Mouse (Mus musculus) heart, embryonic 13.5 days (tissue): ENCODE measurements around the gene Ltv1. TPM values are rescaled to one million over a fixed set of nuclear protein-coding genes. Genes with fewer than 3 reads are reported as not detected.

Experiments used
- ATAC-seq: fragments of 200-750 bp; cut with Nextera tagmentation; 2 replicates; pipeline ENCODE4 v1.8.0; 2017; ENCODE audit warnings: moderate TSS enrichment; ENCODE audit not compliant: insufficient number of reproducible peaks, low FRiP score, low TSS enrichment; ENCODE audit errors: extremely low read depth
- H3K27ac ChIP-seq: fragments of 300-500 bp; sonication (generic); replicated peaks from 2 replicates; pipeline ENCODE4 v1.5.1; 2015; ENCODE audit warnings: moderate library complexity, mild to moderate bottlenecking, inconsistent platforms
- H3K27me3 ChIP-seq: fragments of 300-500 bp; sonication (generic); replicated peaks from 2 replicates; pipeline ENCODE4 v1.6.1; 2015; ENCODE audit warnings: mild to moderate bottlenecking, inconsistent platforms
- H3K36me3 ChIP-seq: fragments of 300-500 bp; sonication (generic); 2 replicates; pipeline ENCODE4 v1.6.1; 2015; ENCODE audit warnings: mild to moderate bottlenecking, inconsistent platforms
- H3K4me1 ChIP-seq: fragments of 300-500 bp; sonication (generic); 2 replicates; pipeline ENCODE4 v1.6.1; 2015; ENCODE audit warnings: inconsistent platforms
- H3K4me2 ChIP-seq: fragments of 300-500 bp; sonication (generic); 2 replicates; pipeline ENCODE4 v1.6.1; 2015; ENCODE audit warnings: inconsistent platforms, mild to moderate bottlenecking, moderate library complexity
- H3K4me3 ChIP-seq: fragments of 300-500 bp; sonication (generic); 2 replicates; pipeline ENCODE4 v1.5.1; 2015; ENCODE audit warnings: moderate library complexity, mild to moderate bottlenecking, inconsistent platforms
- H3K9ac ChIP-seq: fragments of 300-500 bp; sonication (generic); 2 replicates; pipeline ENCODE4 v1.6.1; 2015; ENCODE audit warnings: inconsistent platforms, mild to moderate bottlenecking, moderate library complexity
- H3K9me3 ChIP-seq: fragments of 300-500 bp; sonication (generic); 2 replicates; pipeline ENCODE4 v1.6.1; 2016; ENCODE audit warnings: inconsistent platforms
- WGBS: fragments of 180-500 bp; shearing (Covaris S2); methylation state at CpG from one replicate; pipeline ENCODE4 v1.1.7; 2015; ENCODE audit warnings: mixed read lengths; 5-methylcytosine and 5-hydroxymethylcytosine counted together
- polyA plus RNA-seq: library from polyadenylated mRNA; unstranded; fragments of >200 nt; fragmentation: Nextera tagmentation; extraction: Ambion mirVana; gene quantifications from 2 replicates; pipeline ENCODE4 v1.2.1, GENCODE M21; 2015

The Ltv1 gene
- polyA plus RNA-seq, 1 experiment from 2014 or later: 47.9 TPM

DNA sequence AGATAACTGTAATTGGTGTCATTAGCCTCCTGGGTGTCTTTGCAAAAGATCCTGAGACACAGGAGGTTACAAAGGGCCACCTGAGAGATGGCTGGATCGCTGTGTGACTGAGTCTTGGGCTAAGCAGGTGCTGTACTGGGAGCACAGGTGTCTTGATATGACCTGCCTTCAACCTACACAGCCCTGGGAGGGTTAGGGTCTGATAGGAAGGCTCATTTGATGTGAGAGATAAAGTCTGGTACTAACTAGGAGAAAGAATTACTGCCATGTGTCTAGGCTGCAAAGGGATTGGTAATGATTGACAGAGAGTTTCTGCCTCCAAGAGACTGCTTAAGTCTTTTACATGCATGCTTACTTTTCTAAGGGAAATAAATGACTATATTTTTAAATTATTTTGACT is 27.1 kb upstream of the Ltv1 start:
- Histone ChIP-seq H3K4me2 (no peak overlapping the region), H3K27ac (no peak overlapping the region), H3K4me1 (0 out of 2 replicates have a peak, but pooled peaks cover 7% of the 10 kb centered on the region), H3K36me3 (peaks cover 70% of the 10 kb centered on the region), H3K9me3 (no peaks in the 10 kb centered on the region), H3K9ac (no peak overlapping the region), H3K4me3 (no peak overlapping the region), H3K27me3 (no peaks in the 10 kb centered on the region)
- no peak for ATAC-seq
- 67% methylated on average over 1 of the region's 1 CpGs for WGBS

DNA sequence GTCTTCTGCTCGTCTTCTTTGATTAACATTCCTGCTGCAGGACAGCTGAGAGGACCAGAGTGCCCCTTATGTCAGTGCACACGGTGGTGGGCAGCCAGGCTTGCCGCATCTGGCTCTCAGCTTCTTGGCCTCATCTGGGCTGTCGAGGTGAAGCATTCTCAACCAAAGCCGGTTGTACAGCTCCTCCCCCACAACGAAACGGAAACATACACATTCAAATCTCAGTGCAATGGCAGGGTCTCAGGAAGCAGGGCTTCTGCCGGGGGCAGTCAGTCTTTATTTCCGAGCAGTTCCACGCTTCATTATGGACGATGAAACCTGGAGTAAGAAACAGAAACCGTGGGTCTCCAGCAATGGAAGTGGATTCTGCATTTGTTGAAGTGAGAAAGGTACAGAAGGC is 21.0 kb upstream of the Ltv1 start:
- ATAC-seq: no peak
- Histone ChIP-seq H3K27ac (peak overlapping the region; percentile 76), H3K4me2 (peak overlapping the region; percentile 54), H3K36me3 (peaks cover 30% of the 10 kb centered on the region), H3K4me1 (peaks cover 61% of the 10 kb centered on the region), H3K9ac (peak overlapping the region; percentile 51; the same call in 1 of the 2 replicates), H3K27me3 (no peaks in the 10 kb centered on the region), H3K9me3 (no peaks in the 10 kb centered on the region), H3K4me3 (peak overlapping the region; percentile 16; the same call in 1 of the 2 replicates)
- 35% methylated on average over 12 of the region's 12 CpGs for WGBS

DNA sequence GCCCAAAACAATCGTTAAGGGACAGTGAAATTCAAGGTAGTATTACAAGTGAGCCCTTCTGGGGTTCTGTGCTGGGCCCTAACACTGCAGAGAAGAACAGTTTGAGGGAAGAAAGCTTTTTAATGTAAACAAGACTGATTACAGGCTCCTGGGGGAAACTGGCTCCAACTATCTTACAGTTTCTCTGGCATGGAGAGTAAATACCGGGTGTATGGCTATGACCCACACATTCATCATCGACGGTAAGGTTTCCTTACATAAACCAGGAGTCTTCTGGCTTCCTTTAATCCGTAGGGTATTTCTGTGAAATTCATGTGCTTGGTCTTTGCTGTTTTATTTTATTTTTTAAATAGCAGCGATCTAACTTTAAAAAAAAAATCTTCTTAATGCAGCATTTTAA is 19.9 kb upstream of the Ltv1 start:
- H3K27me3 ChIP-seq: no peaks in the 10 kb centered on the region
- H3K9ac ChIP-seq: no peak overlapping the region
- no peak overlapping the region for H3K4me3 ChIP-seq
- H3K27ac ChIP-seq: peak overlapping the region; percentile 76
- peaks cover 61% of the 10 kb centered on the region for H3K4me1 ChIP-seq
- ATAC-seq: no peak
- WGBS: 43% methylated on average over 6 of the region's 6 CpGs
- peaks cover 29% of the 10 kb centered on the region for H3K36me3 ChIP-seq
- H3K4me2 ChIP-seq: no peak overlapping the region
- H3K9me3 ChIP-seq: no peaks in the 10 kb centered on the region

DNA sequence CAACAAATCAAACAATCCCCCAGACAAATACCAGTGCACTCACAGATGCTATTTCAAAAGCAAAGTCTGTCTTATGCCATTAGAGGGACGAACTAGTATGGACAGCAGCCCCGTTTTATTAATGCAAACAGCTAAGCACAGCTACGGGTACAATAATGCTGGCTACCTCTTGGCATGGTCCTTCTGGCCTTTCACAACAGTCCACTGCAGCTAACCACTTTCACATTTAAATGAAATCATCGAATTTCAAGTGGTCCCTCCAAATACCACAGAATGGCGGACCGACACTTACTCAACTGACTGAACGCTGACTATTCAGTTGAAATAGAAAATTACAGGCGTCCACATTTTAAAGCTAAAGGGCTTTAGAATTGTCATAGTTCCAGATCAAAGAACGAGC is 19.4 kb upstream of the Ltv1 start:
- Histone ChIP-seq H3K9ac (no peak overlapping the region), H3K4me3 (no peak overlapping the region), H3K27ac (peak overlapping the region; percentile 76; the same call in 1 of the 2 replicates), H3K36me3 (peaks cover 26% of the 10 kb centered on the region), H3K27me3 (no peaks in the 10 kb centered on the region), H3K4me1 (peaks cover 61% of the 10 kb centered on the region), H3K4me2 (no peak overlapping the region), H3K9me3 (no peaks in the 10 kb centered on the region)
- no peak for ATAC-seq
- 75% methylated on average over 9 of the region's 9 CpGs for WGBS

DNA sequence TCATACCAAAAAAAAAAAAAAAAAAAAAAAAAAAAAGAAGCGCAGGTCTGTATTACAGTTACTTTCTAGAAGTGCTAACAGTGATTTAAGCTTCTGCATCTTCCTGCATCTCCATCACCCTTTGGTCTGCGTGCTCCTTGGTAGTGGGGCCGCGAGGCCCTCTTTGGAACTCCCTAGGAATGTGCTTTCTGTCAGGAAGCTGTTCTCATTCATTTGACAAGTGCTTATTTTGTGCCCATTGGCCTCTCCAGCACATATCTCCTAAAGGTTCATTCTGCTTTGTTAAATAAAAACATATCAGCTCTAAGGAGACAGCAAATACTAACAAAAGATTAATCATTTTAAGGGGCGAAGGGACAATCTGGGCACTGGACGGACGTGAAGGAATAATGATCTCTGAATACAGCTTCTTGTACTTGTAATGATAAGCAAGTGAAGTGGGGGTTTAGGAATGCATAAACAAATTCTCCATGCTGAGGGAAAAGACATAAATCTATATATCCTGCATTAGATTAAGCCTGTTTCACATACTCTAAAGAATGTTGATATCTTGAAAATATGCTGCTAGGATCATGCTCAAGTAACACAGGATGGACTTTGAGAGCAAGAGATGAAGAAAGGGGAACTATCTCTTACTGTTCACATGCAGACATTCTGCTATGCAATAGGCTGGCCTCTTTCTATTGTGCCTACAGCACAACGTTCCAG is 17.1 kb upstream of the Ltv1 start:
- H3K9me3 ChIP-seq: no peaks in the 10 kb centered on the region
- ATAC-seq: no peak
- no peaks in the 10 kb centered on the region for H3K27me3 ChIP-seq
- H3K9ac ChIP-seq: no peak overlapping the region
- H3K4me3 ChIP-seq: no peak overlapping the region
- no peak overlapping the region for H3K4me2 ChIP-seq
- H3K36me3 ChIP-seq: peaks cover 12% of the 10 kb centered on the region
- H3K27ac ChIP-seq: peak overlapping the region; percentile 43; the same call in 1 of the 2 replicates
- WGBS: 33% methylated on average over 8 of the region's 8 CpGs
- peaks cover 57% of the 10 kb centered on the region for H3K4me1 ChIP-seq

DNA sequence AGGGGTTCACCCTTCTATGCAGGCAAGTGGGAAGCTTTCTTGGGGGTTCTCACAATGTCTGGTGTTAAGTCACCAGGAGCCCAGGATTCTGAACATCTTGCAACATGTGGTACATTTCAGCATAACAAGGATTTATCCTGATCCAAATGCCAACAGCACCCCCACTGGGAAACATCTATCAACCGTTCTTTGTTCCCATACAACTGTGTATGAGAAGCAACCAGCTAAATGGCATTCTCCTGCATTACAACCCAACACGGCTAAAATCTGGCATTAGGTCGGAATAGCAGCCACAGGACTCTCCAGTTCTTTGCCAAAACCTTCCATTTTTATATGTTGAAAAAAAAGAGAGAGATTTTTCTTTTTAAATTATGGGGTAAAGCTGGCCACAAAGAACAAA is 16.5 kb upstream of the Ltv1 start:
- H3K4me1 ChIP-seq: peaks cover 52% of the 10 kb centered on the region
- no peaks in the 10 kb centered on the region for H3K9me3 ChIP-seq
- ATAC-seq: no peak
- no peaks in the 10 kb centered on the region for H3K27me3 ChIP-seq
- H3K27ac ChIP-seq: peak overlapping the region; percentile 25; the same call in 1 of the 2 replicates
- 67% methylated on average over 3 of the region's 3 CpGs for WGBS
- H3K4me2 ChIP-seq: no peak overlapping the region
- no peak overlapping the region for H3K9ac ChIP-seq
- peaks cover 10% of the 10 kb centered on the region for H3K36me3 ChIP-seq
- H3K4me3 ChIP-seq: no peak overlapping the region

DNA sequence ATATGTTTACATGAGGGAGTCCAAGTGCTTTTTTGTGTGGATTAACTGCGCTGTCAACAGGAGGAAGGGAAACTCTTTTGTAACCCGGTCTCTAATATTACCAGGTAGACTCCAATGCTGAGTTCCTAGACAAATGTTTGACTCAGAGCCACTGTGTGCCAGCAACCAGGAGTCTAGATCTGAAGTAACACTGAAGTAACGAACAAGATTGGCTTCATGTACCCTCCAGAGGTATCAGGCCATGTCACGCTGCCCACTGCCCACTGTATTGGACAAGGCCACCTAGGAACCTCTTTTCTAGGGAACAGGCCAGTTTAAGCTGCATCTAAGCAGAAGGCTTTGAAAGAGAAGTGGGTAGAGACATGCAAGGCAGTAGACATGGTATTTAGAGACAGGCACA is 16.1 kb upstream of the Ltv1 start:
- Histone ChIP-seq H3K4me2 (no peak overlapping the region), H3K36me3 (peaks cover 10% of the 10 kb centered on the region), H3K9me3 (no peaks in the 10 kb centered on the region), H3K27ac (peak overlapping the region; percentile 25; the same call in 1 of the 2 replicates), H3K4me1 (peaks cover 47% of the 10 kb centered on the region), H3K9ac (no peak overlapping the region), H3K4me3 (no peak overlapping the region), H3K27me3 (no peaks in the 10 kb centered on the region)
- WGBS: 86% methylated on average over 4 of the region's 4 CpGs
- no peak for ATAC-seq

DNA sequence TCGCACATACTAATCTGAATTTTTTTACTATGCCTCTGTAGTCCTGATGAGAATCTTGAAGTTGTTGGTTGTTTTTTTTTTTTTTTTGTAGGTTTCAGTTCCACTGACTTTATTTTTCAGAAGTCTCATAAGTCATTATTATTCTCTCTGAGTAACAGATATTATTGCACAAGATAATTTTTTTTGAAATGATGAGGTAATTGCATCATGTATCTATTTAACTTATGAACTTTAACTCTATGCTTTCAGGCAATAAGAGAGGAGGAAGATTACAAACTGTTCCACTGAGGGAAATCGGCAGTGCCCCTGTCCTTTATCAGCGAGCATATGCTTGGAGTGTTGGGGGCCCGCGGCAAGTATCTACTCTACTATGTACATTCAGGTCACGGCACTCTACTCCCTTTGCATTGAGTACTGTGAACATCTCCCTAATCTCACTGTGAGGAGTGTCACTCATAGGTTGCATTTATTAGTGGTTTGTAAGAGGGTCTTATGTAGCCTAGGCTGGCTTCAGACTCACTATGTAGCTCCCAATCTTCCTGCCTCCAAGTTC is 8.8 kb upstream of the Ltv1 start:
- H3K4me1 ChIP-seq: no peaks in the 10 kb centered on the region
- H3K36me3 ChIP-seq: no peaks in the 10 kb centered on the region
- ATAC-seq: no peak
- H3K4me3 ChIP-seq: no peak overlapping the region
- H3K9ac ChIP-seq: no peak overlapping the region
- WGBS: 81% methylated on average over 6 of the region's 6 CpGs
- H3K4me2 ChIP-seq: no peak overlapping the region
- no peak overlapping the region for H3K27ac ChIP-seq
- no peaks in the 10 kb centered on the region for H3K27me3 ChIP-seq
- no peaks in the 10 kb centered on the region; the same call in 1 of the 2 replicates for H3K9me3 ChIP-seq

DNA sequence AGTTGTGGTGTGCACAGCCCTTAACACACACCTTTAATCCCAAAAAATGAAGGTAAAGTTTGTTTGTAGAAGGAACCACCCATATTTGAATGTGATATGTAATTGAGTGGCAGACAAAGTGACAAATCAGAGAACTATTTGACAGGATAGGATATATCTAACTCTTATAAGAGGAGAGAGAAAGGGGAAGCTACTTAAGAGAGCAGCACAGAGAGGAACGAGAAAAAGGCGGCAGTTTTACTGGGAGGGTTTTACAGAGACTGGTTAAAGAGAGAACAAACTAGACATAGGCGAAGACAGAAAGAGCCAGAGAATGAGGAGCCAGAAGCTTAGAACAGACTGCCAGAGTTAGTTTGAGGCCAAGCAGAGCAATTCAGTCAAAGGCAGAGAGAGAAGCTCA is 7.9 kb upstream of the Ltv1 start:
- Histone ChIP-seq H3K27ac (no peak overlapping the region), H3K27me3 (no peaks in the 10 kb centered on the region), H3K4me1 (no peaks in the 10 kb centered on the region), H3K4me3 (no peak overlapping the region), H3K4me2 (no peak overlapping the region), H3K9me3 (no peaks in the 10 kb centered on the region; the same call in 1 of the 2 replicates), H3K9ac (no peak overlapping the region), H3K36me3 (no peaks in the 10 kb centered on the region)
- 90% methylated on average over 3 of the region's 3 CpGs for WGBS
- no peak for ATAC-seq

DNA sequence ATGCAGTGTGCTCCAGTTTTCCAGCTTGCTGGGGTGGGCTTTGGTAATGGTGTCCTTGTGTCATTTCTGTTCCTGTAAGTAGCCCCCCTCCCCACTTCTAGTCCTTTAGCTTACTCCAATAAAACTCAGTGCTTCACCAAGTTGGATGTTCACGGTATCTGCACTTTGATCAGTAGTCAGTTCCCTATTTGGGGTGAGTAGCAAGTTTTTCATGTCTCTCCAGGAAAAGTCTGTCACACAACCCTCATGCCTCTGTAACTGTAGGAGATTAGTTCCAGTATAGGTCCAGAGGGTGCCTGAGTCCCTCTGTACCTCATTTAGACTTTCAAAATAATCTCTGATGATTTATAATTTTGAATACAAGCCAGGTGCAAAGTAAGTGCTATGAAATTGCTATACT is 6.3 kb upstream of the Ltv1 start:
- no peaks in the 10 kb centered on the region for H3K4me1 ChIP-seq

DNA sequence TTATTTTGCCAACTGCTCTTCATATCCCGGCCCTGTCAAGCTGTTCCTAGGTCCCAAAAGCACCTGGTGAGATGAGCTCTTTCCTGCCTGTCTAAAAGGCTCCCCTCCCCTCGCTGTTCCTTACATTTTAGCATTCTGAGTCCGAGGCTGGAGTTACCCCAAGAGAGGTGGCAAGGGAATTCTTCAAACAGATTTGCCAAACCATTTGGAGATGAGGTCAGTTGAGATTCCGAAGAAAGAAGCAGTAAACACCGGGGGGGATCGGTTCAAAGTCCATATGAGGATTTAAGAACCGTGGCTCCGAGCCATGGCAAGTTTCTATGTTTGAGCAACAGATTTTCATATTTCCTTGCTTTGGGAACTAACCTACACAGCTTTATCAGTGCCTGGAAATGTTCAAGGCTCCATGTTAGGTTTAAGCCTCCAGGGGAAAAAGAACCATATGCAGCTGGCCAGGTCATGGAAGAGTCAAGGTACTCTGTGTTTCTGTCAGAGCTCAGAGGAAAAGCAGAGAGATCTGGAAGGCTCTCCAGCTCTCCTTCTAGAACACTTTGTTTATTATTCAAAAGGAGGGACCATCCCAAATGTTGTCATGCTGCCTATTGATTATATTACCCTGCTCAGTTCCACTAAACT is 4.0 kb upstream of the Ltv1 start:
- 73% methylated on average over 8 of the region's 8 CpGs for WGBS
- Histone ChIP-seq H3K36me3 (no peaks in the 10 kb centered on the region), H3K9me3 (no peaks in the 10 kb centered on the region), H3K9ac (no peak overlapping the region), H3K4me3 (no peak overlapping the region), H3K27me3 (no peaks in the 10 kb centered on the region), H3K4me1 (peaks cover 4% of the 10 kb centered on the region), H3K27ac (no peak overlapping the region), H3K4me2 (no peak overlapping the region)
- no peak for ATAC-seq

More for the DNA sequence above, 6.3 kb upstream of the Ltv1 start:
- WGBS: 83% methylated on average over 1 of the region's 1 CpGs
- ATAC-seq: no peak
- Histone ChIP-seq H3K9ac (no peak overlapping the region), H3K27me3 (no peaks in the 10 kb centered on the region), H3K36me3 (no peaks in the 10 kb centered on the region), H3K27ac (no peak overlapping the region), H3K9me3 (no peaks in the 10 kb centered on the region; the same call in 1 of the 2 replicates), H3K4me3 (no peak overlapping the region), H3K4me2 (no peak overlapping the region)
